Mouse (Mus musculus) heart, embryonic 14.5 days (tissue): ENCODE results near the gene Slc4a8. TPM values are rescaled to one million over a fixed set of nuclear protein-coding genes. Genes with fewer than 3 reads are reported as not detected.

Experiments used
- ATAC-seq: fragments of 200-750 bp; cut with Nextera tagmentation; 2 replicates; pipeline ENCODE4 v1.8.0; 2017; ENCODE audit warnings: low read depth, moderate TSS enrichment; ENCODE audit not compliant: insufficient number of reproducible peaks, insufficient read depth, low FRiP score
- H3K27ac ChIP-seq, 2 experiments: fragments of 200-500 bp in 1 of 2; fragments of 300-500 bp in 1 of 2; sonication (generic) in 1 of 2; replicated peaks in 1 of 2; 2 replicates each; pipeline ENCODE4 v1.5.1; 2012 to 2014; ENCODE audit warnings: low read depth in 2 of 2, low read length in 2 of 2, control low read depth in 1 of 2, mild to moderate bottlenecking in 1 of 2, mixed read lengths in 1 of 2; ENCODE audit not compliant: control insufficient read depth in 1 of 2, insufficient read depth in 1 of 2
- H3K27me3 ChIP-seq: fragments of 300-500 bp; sonication (generic); 2 replicates; pipeline ENCODE4 v1.6.1; 2014; ENCODE audit warnings: mild to moderate bottlenecking, low read length, control low read depth; ENCODE audit not compliant: control insufficient read depth, insufficient read depth
- H3K36me3 ChIP-seq: fragments of 300-500 bp; sonication (generic); 2 replicates; pipeline ENCODE4 v1.6.1; 2014; ENCODE audit warnings: mild to moderate bottlenecking, control low read depth, low read length, mixed read lengths; ENCODE audit not compliant: control insufficient read depth, insufficient read depth
- H3K4me1 ChIP-seq, 2 experiments: fragments of 200-500 bp in 1 of 2; fragments of 300-500 bp in 1 of 2; sonication (generic) in 1 of 2; 2 replicates each; pipeline ENCODE4 v1.6.1; 2012 to 2014; ENCODE audit warnings: low read length in 2 of 2, control low read depth in 1 of 2, mixed read lengths in 1 of 2; ENCODE audit not compliant: control insufficient read depth in 2 of 2, insufficient read depth in 2 of 2
- H3K4me2 ChIP-seq: fragments of 300-500 bp; sonication (generic); 2 replicates; pipeline ENCODE4 v1.6.1; 2014; ENCODE audit warnings: mild to moderate bottlenecking, low read length
- H3K4me3 ChIP-seq, 2 experiments: fragments of 200-500 bp in 1 of 2; fragments of 300-500 bp in 1 of 2; sonication (generic) in 1 of 2; 2 replicates each; pipeline ENCODE4 v1.5.1; 2012 to 2014; ENCODE audit warnings: low read length in 2 of 2, mild to moderate bottlenecking in 2 of 2, control low read depth in 1 of 2, low read depth in 1 of 2, moderate library complexity in 1 of 2; ENCODE audit not compliant: control insufficient read depth in 1 of 2, insufficient read depth in 1 of 2
- H3K9ac ChIP-seq: fragments of 300-500 bp; sonication (generic); 2 replicates; pipeline ENCODE4 v1.6.1; 2014; ENCODE audit warnings: mild to moderate bottlenecking, low read length
- H3K9me3 ChIP-seq: fragments of 300-500 bp; sonication (generic); 2 replicates; pipeline ENCODE4 v1.6.1; 2016; ENCODE audit warnings: low read length, control low read depth; ENCODE audit not compliant: control insufficient read depth
- WGBS: fragments of 180-500 bp; shearing (Covaris S2); extraction: QIAGEN DNeasy Blood & Tissue Kit; methylation state at CpG from one replicate; pipeline ENCODE4 v1.1.7; 2014; 5-methylcytosine and 5-hydroxymethylcytosine counted together
- polyA plus RNA-seq: library from polyadenylated mRNA; unstranded; fragments of >200 nt; fragmentation: Nextera tagmentation; extraction: Ambion mirVana; gene quantifications from 2 replicates; pipeline ENCODE4 v1.2.1, GENCODE M21; 2014

Slc4a8 gene
- polyA plus RNA-seq, 1 experiment from 2014 or later, result 0.76 TPM

DNA sequence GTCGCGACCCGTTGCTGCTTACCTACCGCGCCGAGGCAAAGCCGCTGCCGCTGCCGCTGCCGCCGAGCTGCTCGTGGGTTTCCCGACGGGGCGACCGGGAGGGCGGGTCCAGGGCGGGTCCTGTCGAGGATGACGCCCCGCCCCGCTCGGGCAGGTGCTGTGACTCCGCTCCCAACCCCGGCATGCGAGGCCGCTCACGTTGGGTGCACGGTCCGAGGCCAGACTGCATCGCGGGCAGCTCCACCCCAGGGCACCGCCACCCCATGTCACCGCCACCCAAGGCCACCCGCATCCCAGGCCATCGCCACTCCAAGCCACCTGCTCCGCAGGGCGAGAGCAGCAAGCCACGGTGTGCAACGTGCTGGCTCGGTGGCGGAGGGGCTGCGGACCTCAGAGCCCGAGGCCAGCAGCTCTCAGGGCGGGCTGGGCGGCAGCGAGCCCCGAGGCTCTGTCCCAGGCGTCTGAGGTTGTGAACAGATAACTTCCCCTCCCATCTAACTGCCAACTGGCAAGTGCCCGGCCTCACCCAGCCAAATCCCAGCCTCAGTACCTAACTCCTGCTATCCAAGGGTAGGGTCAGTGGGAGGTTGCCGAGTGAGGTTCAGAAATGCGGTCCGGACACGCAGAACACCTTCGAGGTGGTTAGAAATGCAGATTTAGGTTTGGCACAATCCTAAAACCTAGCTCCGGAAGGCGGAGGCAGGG is 32.1 kb upstream of the Slc4a8 start, which contains the start of gene Galnt6:
Gene Galnt6 (minus strand): TSS at position 96 of the 705 bp plus-strand sequence.
- no peaks in the 10 kb centered on the region for H3K9me3 ChIP-seq
- H3K27ac ChIP-seq, result no peak within 1 kb of the TSS
- 12% methylated on average over 26 of the region's 57 CpGs for WGBS
- H3K4me2 ChIP-seq, result peak within 1 kb of the TSS; percentile 74
- H3K27me3 ChIP-seq, result peaks cover 50% of the 10 kb centered on the region
- H3K9ac ChIP-seq, result peak within 1 kb of the TSS; percentile 21; the same call in 1 of the 2 replicates
- H3K4me3 ChIP-seq, result peak within 1 kb of the TSS; percentile 20 to 42
- H3K36me3 ChIP-seq, result no peaks in the 10 kb centered on the region
- H3K4me1 ChIP-seq, result peaks cover 9 to 11% of the 10 kb centered on the region in 2 experiments; a peak in 3 of 4 replicates
- no peak for ATAC-seq

DNA sequence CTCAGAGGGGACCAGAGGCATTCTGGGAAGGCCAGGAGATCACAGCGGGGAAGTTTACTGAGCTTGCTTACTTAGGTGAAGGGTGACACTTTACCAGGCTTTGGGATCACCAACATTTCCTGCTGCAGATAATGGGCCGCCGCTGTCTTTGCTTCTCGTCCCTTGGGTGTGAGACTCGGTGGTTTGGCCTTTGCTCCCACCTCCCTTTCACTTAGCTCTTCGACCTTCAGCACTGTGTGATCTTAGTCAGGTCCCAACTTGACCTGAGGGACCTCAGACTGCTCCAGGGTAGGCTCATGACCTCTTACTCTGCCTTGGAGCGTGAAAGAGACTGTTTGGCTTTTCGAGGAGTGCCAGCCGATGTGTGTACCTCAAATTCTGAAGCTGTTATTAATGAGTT is 30.5 kb upstream of the Slc4a8 start:
- H3K27ac ChIP-seq, result no peak overlapping the region
- peaks cover 47% of the 10 kb centered on the region for H3K27me3 ChIP-seq
- H3K4me1 ChIP-seq, result peaks cover 11 to 13% of the 10 kb centered on the region in 2 experiments
- H3K36me3 ChIP-seq, result no peaks in the 10 kb centered on the region
- H3K9ac ChIP-seq, result no peak overlapping the region
- H3K9me3 ChIP-seq, result no peaks in the 10 kb centered on the region
- no peak overlapping the region for H3K4me3 ChIP-seq
- ATAC-seq, result no peak
- 41% methylated on average over 9 of the region's 9 CpGs for WGBS
- no peak overlapping the region for H3K4me2 ChIP-seq

DNA sequence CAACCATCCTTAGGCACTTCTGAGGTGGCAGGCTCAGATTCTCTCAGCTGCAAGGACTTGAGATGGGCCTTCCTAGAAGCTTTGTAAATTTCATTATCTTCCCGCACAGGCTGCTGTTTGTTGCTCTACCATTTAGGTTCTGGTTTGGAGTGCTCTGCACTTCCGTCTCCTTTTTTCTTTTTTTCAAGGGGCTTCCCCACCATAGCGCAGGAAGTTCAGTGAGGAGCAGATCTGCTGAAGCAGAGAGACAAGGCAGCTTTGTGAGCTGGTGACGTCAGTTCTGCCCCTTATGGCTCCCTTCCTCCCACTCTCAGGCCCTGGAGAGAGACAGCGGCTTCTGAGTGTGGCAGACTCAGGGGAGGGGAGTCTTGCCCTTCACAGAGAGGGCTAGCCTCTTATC is 29.0 kb upstream of the Slc4a8 start:
- peaks cover 40% of the 10 kb centered on the region for H3K27me3 ChIP-seq
- H3K4me1 ChIP-seq, result peaks cover 11 to 13% of the 10 kb centered on the region in 2 experiments
- no peak overlapping the region for H3K27ac ChIP-seq
- H3K9ac ChIP-seq, result no peak overlapping the region
- no peak overlapping the region for H3K4me2 ChIP-seq
- H3K4me3 ChIP-seq, result no peak overlapping the region
- H3K9me3 ChIP-seq, result no peaks in the 10 kb centered on the region
- no peaks in the 10 kb centered on the region for H3K36me3 ChIP-seq
- WGBS, result 13% methylated on average over 5 of the region's 5 CpGs
- no peak for ATAC-seq

DNA sequence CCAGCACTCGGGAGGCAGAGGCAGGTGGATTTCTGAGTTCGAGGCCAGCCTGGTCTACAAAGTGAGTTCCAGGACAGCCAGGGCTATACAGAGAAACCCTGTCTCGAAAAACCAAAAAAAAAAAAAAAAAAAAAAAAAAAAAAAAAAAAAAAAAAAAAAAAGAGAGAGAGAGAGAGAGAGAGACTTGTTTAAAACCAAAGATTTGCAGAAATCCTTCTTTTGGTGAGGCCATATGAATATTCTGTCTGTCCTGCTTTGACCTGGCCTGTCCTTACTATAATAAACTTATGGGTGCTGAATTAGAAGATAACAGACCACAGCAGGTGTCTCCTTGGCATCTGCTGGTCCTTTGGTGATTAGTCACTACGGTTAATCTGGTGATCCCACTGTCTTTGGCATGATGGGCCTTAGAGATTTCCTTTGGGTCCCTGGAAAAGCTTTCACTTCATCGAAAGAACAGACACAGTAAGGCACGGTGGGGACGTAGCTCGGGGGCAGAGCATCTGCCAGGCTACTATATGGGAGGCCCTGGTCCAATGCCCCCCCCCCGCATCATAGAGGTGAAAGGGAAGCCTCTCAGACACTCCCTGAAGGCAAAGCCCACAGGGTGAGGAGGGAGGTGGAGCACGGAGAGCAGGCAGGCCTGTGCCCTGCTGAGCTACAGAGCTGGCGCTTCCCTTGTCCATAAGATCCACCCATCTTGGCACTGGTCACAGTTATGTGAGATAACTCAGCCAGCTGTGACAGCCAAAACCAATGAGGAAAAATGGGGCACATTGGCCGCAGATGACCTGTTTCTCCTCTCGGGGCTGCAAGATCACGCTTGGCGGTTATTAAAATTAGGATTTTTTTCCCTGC is 26.2 kb upstream of the Slc4a8 start:
- WGBS, result 81% methylated on average over 13 of the region's 15 CpGs

DNA sequence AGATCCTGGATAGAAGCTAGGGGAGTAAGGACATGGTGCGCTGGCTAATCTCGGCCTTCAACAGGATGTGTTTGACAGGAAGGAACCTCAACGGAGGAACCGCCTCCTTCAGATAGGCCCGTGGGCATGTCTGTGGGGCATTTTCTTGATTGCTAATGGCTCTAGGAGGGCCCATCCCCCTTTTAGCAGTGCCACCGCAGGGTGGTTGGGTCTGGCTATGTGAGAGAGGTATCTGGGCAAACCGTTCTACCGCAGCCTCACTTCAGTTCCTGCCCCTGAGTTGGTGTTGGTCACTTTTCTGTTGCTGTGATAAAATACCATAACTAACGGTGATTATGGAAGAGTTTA is 25.6 kb upstream of the Slc4a8 start:
- Histone ChIP-seq H3K36me3 (no peaks in the 10 kb centered on the region), H3K4me3 (no peak overlapping the region), H3K27ac (no peak overlapping the region), H3K9ac (no peak overlapping the region), H3K27me3 (peaks cover 6% of the 10 kb centered on the region; the same call in 1 of the 2 replicates), H3K9me3 (no peaks in the 10 kb centered on the region), H3K4me1 (peaks cover 0 to 11% of the 10 kb centered on the region in 2 experiments; a peak in 2 of 4 replicates), H3K4me2 (no peak overlapping the region)
- no peak for ATAC-seq
- 64% methylated on average over 9 of the region's 9 CpGs for WGBS

More for the DNA sequence above, 26.2 kb upstream of the Slc4a8 start:
- H3K27ac ChIP-seq, result no peak overlapping the region
- ATAC-seq, result no peak
- H3K27me3 ChIP-seq, result peaks cover 13% of the 10 kb centered on the region
- no peak overlapping the region for H3K4me3 ChIP-seq
- no peaks in the 10 kb centered on the region for H3K9me3 ChIP-seq
- H3K4me1 ChIP-seq, result peaks cover 0 to 11% of the 10 kb centered on the region in 2 experiments; a peak in 2 of 4 replicates
- no peak overlapping the region for H3K9ac ChIP-seq
- H3K4me2 ChIP-seq, result no peak overlapping the region
- H3K36me3 ChIP-seq, result no peaks in the 10 kb centered on the region

DNA sequence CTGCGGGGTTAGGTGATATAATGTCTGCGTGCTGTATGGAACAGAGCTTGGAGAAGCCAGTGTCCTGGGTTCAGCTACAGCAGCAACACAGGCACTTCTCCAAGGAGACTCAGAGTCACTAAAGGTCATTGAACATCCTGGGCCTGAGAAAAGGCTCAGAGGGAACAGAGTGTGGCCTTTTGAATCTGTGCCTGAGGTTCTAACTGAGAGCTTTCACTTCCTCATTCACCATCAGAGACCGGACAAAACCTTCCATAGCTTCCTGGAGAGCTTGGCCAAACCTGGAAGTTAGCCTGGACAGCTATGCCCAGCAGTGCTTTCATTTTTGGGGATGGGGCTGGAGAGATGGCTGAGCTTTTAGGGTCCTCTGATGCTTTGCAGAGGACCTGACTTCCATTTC is 23.9 kb upstream of the Slc4a8 start:
- no peak overlapping the region for H3K4me2 ChIP-seq
- H3K27ac ChIP-seq, result no peak overlapping the region
- peaks cover 0 to 8% of the 10 kb centered on the region in 2 experiments; a peak in 2 of 4 replicates for H3K4me1 ChIP-seq
- WGBS, result 86% methylated on average over 3 of the region's 3 CpGs
- no peak overlapping the region for H3K4me3 ChIP-seq
- H3K36me3 ChIP-seq, result no peaks in the 10 kb centered on the region
- H3K9ac ChIP-seq, result no peak overlapping the region
- H3K9me3 ChIP-seq, result no peaks in the 10 kb centered on the region
- ATAC-seq, result no peak
- no peaks in the 10 kb centered on the region for H3K27me3 ChIP-seq

DNA sequence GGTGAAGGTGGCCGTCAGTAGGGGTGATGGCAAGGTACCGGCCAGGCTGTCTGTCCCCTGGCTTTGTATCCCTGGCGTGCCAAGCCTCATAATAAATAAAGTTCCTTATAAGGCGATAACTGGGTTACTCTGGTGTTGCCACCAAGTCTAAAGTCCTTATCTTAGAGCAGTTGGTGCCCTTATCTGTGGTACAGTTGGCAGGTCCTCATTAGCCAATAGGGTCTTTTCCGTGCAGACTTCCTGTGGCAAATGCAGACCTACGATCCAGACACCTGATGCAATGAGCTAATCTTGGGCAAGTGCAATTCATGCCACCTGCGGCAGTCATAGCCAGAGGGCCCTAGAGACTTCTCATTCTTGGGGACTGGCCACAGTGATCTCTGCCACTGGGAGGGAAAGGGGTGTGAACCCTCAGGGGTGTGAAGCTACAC is 23.2 kb upstream of the Slc4a8 start:
- ATAC-seq, result no peak
- Histone ChIP-seq H3K4me2 (no peak overlapping the region), H3K27me3 (no peaks in the 10 kb centered on the region), H3K9me3 (no peaks in the 10 kb centered on the region), H3K9ac (no peak overlapping the region), H3K4me1 (peaks cover 0 to 7% of the 10 kb centered on the region in 2 experiments; a peak in 2 of 4 replicates), H3K27ac (no peak overlapping the region), H3K4me3 (no peak overlapping the region), H3K36me3 (no peaks in the 10 kb centered on the region)
- 56% methylated on average over 7 of the region's 7 CpGs for WGBS
